Mouse (Mus musculus) adrenal gland (tissue): ENCODE results near the gene Hnrnpa1.

Experiments
- intact Hi-C: fragments of 180-260 bp; cut with DNase I; formaldehyde crosslinking; loops from one replicate; pipeline ENCODE4 v1.15.1; 2025
- long read RNA-seq, 2 experiments: library from polyadenylated mRNA; unstranded; transcript quantifications; one replicate each; pipeline ENCODE4 v2.0.0; 2020; ENCODE audit warnings: borderline replicate concordance in 1 of 2; ENCODE audit not compliant: insufficient replicate concordance in 1 of 2

The Hnrnpa1 gene
- long read RNA-seq, experiment 1, transcript Hnrnpa1-203 (11 exons, 1,283 nt) = minor isoform, 13 of 90 reads
- long read RNA-seq, experiment 1, transcript Hnrnpa1-201 (11 exons, 1,918 nt) = minor isoform, 10 of 90 reads
- long read RNA-seq, experiment 1, transcript Hnrnpa1-202 (10 exons, 1,737 nt) = major isoform, 50 of 90 reads
- long read RNA-seq, experiment 1, partial matches to known transcripts = 10 of 90 reads
- long read RNA-seq, experiment 1, other reads (novel, unspliced or antisense) = 7 of 90 reads
- long read RNA-seq, experiment 2, transcript Hnrnpa1-203 (11 exons, 1,283 nt) = minor isoform, 7 of 68 reads
- long read RNA-seq, experiment 2, transcript Hnrnpa1-202 (10 exons, 1,737 nt) = major isoform, 43 of 68 reads
- long read RNA-seq, experiment 2, transcript Hnrnpa1-201 (11 exons, 1,918 nt) = minor isoform, 6 of 68 reads
- long read RNA-seq, experiment 2, partial matches to known transcripts = 4 of 68 reads
- long read RNA-seq, experiment 2, other reads (novel, unspliced or antisense) = 8 of 68 reads

DNA sequence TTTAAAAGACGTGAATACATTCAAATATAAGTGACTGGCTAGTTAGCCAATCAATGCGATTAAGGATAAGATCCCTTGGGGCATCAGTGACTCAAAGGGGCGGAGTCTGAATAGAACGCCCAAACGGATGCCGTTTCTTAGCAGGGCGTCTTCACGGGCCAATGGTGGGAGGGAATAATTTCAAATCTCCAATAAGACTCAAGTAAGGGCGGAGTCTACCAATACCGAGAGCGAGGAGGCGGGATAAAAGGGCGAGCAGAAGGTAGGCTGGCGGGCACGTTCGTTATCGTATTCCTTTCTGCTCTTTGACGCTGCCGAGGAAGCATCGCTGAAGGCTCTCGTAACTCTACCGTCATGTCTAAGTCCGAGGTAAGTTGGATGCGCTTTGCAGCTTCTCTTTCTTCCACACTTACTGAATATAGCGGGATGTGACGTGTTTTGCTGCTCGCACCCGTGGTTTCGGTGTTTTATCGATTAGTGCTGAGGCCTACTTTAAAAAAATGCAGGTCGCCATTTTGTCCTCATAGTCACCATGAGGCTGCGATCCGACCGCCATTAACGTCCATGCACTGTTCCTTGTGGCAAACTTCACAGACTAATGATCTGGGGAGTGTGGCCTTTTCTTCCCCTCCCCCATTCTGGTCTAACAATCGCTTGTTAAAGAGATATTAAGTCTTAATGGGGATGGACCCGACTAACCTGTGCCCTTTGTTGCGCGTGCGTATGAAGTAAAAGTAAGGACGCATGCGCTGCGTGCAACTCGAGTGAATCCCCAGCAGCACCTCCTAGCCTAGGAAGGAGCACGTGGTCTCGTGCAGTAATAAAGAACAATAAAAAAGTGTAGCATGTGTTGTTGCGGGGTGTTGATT is at the start of gene Hnrnpa1:
Gene Hnrnpa1, plus strand, starts transcription at position 273 of the 869 bp plus-strand sequence.
- intact Hi-C loops = no loop called here

DNA sequence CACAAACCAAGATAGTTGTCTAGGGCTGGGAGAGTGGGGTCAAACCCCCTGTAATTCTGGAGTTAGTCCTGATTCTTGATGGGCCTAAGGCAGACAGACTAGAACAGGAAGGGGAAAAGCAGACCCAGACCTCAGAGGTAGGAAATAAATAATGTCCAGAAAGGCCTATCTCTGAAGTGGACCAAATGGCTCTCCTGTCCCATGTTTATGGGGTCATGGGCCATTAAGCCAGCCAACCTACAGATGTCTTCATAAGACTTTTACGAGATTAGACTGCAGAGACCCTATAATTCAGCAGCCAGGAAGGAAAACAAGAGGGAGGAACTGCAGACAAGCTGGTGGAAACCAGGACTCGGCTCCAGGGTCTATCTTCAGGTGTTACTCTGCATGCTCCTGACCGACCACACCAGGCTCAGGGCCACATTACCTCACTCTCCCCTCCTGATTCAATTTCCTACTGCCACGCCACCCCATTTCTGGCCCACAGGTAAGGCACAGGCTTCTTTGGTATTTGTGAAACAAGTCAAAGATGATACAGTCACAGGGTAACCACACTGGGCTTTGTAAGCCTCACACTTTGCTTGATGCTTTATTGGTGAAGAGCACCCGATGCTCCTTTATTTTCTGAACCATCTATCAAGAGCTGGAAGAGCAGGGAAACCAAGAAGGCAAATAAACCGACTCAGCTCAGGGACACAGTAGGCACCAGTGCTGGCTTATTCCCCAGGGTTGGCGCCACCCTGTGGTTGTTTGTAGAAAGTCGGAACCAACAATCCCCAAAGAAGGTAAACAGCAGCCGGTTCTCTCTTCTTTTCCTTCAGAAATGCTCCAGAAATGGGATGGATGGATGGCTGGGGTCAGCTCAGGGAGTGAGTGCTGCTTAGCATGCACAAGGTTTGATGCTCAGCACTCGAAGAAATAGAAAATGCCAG is 49.4 kb upstream of the Hnrnpa1 start:
- intact Hi-C loops = no loop called here

DNA sequence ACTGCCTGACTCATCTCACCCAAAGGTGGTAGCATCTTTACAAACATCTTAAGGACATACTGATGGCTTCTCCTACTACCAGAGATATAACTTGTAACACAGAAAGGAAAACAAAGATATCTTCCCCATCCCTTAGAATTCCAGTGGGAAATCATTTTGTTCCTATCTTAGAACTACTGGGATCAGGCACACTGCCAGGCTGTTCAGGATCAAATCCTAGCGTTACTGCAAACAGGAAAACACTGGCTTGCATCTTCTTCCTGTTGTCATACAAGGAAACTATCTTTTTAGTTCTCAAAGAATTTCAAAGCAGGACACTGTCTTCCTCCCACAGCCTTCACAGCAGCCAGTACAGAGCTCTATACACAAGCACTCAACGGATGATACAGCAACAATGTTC is 46.6 kb upstream of the Hnrnpa1 start:
- intact Hi-C loops = no loop called here

DNA sequence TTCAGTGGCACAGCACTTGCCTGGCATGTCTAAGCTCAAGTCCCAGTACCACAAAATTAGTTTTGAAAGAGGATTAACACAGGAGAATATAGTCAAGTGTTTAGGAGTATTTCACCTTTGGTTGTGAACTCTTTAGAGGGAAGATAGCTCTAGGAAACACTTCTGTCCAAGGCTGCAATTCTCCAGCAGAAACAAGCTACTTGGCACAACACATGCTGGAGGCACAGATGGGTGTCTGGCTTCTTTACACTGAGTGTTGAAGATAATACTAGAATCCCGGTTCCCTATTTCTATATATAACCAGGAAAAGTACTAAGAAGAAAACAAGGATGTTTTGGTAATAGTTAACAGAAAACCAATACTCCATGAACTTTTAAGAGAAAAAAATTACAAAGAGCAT is 43.4 kb upstream of the Hnrnpa1 start:
- intact Hi-C loops = no loop called here

DNA sequence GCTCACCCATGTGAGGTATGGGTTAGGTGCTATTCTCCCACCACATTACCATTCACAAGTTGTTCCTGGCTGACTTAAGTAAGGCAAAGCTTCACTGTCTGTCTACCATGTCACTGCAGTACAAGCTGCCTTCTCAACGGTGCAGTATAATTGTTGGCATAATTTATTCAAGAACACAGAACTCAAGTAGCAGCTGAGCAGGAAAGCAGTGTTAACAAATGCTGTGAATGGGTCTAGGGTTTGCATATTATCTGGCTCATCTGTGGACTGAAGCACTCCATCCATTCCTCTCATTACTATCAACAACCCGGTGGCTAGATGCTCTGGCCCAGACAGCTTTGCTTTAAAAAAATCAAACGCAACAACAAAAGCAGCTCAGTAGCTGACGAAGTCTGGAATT is 42.4 kb upstream of the Hnrnpa1 start:
- intact Hi-C loops = no loop called here

DNA sequence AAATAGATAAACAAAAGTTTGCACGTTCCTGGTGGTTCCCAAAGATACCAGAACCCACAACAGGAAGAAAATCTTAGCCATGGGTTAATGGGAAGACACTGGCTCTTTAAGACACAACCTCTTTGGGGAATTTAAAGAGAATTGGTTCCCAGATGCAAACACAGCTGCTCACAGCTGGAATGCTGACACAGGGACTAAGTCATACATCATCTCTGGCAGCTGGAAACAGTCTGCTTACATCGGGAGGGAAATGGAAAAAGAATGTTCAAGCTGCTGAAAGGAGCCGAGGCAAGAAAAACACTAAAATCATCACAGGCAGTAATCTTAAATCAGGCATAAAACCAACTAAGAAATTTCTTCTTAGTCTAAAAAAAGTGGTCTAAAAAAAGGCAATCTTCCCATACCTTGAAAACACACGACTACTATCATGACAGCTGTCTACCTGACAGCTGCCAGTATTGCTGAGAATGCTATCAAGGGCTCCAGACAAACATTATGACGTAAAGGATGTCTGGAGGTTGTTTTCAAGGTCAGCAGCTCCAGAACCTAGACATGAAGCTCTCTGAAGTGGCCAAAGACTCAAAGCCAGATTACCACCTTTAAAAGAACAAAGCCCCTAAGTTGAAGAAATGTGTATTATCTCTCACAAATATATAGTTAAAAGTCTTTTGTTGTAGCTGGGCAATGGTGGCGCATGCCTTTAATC is 38.0 kb upstream of the Hnrnpa1 start:
- intact Hi-C loops = no loop called here

DNA sequence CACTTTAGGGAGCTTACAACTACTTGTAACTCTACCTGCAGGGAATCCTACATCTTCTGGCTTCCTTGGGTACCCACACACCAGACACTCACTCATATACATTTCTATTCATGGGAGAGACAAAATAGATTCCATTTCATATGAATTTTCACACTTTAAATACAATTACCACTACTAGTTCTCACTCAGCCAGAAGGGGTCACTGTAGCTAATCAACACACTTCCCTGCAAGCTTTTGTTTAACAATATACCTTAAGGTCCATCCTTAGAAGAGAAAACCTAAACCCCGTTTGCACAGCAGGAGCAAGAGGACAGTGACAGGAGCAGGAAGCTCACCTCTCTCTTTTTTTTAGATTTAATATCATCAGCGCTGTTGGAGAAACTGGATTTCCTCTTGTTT is 35.1 kb upstream of the Hnrnpa1 start:
- intact Hi-C loops = no loop called here

DNA sequence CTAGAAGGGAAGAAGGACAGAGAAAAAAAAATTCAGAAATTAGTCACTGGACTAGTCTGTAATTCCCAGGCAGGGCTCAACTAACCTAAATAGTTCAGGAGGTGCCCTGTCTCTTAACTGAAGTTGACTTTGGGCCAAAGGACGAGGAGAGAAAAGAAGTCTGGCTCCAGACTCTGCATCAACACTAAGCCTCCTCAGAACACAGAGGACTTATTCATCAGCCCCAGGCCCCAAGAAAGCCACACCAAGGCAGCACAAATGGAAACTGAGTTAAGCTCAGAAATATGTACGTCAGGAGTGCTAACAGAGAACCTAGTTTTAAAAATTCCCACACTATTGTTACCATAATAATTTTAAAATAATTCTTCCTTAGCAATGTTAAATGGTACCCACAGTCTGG is 26.1 kb upstream of the Hnrnpa1 start:
- intact Hi-C loops = no loop called here

DNA sequence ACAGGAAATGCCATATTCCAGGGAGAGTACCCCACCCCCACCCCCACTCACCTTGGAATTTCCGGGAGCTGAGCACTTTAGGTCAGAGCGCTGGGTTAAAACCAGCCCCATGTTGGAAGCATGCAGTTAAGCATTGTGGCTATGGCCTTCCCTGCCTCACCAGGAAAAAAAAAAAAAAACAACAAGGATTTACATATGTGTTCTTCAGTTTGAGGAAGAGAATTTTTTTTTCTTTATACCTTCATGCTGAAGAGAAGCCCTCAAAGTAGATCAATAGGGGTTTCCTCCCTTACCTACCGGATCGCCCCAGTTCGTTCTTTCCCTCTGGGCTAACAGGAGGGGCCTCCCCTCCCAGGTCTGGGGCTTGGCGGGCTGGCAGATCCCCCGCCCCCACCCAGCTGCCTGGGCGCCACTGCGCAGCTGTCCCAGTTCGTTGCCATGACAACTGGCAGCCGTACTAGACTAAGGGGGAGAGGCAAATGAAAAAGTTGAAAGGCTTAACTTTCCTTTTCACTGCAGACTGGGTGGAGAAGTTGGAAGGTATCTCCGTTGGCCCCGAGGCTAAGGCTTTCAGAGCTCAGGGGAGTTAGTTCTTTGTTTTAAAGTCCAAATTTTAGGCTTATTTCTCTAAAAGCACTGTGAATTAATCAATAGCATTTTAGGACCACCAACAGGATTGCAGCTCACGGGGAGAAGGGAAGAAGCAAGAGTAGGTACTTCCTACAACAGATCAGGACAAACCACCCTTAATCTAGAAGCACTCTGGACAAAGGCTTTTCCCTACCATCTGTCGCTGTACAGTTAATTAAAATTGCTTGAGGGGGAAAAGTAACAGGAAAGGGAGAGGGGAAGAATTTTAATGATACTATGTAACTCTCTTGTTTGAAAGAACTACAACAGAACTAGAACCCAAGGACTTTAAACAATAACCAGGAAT is 25.0 kb upstream of the Hnrnpa1 start:
- intact Hi-C loops = no loop called here

DNA sequence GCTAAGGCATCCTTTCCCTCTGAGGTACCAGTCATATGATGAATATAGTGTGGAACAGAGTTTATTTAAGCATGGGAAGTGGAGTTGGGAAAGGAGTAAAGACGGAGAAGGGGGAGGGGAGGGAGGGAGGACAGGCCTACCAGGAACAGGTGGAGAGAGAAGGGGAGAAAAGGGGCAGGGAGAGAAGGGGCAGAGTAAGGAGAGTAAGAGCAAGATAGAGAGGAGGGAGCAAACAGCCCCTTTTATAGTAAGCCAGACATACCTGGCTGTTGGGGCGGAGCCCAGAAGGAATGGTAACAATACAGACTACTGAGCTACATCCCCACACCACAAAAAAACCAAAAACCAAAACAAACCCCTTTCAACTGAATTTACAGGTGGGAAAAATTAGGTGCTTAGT is 24.2 kb upstream of the Hnrnpa1 start:
- intact Hi-C loops = no loop called here

DNA sequence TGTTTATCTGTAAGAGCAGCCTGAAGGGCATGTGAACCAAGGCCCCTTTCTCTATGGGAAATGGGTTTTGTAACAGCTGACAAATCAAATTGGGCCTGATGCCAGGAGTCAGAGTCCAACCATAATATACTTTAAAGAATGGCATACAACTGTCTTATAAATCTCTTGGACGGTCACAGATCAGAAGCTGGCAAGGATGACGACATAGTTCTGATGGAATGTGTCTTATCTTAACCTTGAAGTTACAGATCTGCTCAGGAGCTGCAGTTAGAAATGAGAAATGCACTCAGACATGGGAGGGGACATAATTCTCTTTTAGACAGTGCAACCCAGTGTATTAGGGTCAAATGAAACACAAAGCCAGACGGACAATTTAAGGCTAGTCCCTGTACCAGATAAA is 19.4 kb upstream of the Hnrnpa1 start:
- intact Hi-C loops = no loop called here

DNA sequence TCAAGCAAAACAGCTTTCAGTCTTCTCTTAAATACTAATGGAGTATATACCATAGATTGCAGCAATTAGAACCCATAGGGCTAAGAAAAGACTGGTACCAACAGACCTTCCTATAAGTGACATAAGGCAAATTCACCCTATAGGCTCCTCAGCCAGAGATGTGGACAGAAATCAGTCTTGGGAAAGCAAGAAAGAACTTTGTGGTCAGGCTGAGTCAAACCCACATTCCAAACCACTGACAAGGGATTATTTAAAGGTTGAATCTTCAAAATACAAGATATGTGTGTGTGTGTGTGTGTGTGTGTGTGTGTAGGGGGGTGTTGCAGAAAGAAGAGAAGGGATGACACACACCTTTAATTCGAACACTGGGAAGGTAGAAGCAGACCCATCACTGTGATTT is 18.8 kb upstream of the Hnrnpa1 start:
- intact Hi-C loops = no loop called here

DNA sequence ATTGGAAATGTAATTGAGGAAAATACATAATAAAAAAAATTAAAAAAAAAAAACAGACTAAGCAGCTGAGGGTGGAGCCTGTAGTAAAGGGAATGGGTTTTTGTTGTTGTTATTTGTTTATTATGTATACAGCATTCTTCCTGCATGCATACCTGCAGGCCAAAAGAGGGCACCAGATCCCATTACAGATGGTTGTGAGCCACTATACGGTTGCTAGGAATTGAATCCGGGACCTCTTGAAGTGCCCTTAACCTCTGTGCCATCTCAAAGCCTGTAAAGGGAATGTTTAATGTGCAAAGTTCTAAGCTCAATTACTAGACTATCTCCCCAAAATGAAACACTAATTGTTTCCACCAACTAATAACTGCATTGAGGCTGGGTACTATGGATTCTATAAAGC is 16.1 kb upstream of the Hnrnpa1 start:
- intact Hi-C loops = no loop called here

DNA sequence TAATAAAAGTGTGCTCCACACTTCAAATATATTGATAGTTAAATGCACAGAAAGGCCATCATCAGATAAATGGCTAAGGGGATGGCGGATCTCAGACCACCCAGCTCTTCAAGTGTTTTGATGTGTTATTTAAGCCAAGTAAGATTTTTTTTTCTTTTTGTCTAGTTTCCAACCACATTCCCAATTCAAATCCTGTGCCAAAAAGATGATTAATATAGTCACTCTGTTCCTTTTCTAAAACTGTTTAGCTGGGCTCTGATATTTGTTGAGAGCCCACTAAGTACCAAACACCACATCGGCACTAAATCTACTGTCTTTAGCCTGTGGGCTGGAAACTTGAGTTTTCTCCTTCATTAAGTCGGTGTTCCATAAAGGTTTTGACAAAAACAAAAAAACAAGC is 13.2 kb upstream of the Hnrnpa1 start:
- intact Hi-C loops = no loop called here

DNA sequence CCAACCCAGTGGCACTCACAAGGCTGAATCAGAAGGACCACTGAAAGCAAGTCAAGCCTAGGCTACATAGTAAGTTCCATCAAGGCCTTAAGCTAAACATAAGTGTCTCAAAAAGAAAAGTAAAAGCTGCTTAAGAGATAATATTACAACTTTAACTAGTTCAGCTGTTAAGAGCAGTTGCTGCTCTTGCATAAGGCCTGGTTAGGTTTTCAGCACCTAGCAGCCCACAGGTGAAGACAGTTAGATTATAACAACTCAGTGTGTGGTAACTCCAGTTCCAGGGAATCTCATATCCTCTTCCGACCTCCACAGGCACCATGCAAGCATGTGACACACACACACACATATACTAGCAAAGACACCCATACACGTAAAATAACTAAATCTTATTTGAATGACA is 12.7 kb upstream of the Hnrnpa1 start:
- intact Hi-C loops = no loop called here

DNA sequence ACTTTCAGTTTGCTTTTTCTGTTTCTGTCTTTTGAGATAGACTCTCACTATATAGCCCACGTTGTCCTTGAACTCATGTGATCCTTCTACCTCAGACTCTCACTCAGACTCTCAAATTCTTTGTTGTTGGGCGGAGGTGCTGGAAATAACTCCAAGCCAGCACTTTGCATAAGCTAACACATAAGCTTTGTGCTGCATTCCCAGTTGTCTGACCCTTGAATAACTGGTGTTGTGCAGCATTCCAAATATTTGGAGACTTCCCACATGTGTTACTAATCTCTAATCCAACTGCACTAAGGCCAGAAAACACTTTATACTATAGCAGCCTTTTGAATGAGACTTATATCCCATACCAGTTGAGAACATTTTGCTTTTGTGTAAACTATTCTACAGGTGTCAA is 11.3 kb upstream of the Hnrnpa1 start:
- intact Hi-C loops = no loop called here

DNA sequence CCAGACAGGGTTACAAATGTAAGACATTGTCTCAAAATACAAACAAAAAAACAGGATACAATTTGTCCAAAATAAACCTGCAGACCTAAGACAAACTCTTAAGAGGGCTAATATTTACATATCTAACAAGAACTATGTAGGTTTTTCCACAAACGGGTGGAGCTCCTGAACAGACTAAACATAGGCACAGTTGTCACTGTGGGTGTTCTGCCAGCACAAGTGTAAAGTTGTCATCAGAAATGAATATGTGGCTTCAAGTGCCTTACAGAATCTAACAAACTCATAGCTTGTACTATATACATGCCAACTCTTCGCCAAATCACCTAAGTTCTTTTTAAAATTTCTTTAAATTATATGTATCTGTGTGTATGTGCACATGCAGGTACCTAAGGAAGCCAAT is 7.1 kb upstream of the Hnrnpa1 start:
- intact Hi-C loops = no loop called here

DNA sequence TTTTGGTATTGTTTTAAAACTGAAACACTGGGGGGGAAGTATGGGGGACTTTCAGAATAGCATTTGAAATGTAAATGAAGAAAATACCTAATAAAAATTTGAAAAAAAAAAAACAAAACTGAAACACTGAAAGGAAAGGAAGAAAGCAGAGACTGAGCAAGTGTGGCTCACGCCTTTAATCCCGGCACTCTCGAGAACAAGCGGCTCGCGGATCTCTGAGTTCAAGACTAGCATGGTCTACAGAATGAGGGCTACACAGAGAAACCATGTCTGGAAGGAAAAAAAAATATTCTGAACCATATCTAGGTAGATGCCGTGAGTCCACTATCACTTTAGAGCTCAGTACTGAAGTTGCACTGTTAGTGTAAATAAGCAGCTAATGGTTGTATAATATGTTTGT is 2.9 kb upstream of the Hnrnpa1 start:
- intact Hi-C loops = no loop called here

DNA sequence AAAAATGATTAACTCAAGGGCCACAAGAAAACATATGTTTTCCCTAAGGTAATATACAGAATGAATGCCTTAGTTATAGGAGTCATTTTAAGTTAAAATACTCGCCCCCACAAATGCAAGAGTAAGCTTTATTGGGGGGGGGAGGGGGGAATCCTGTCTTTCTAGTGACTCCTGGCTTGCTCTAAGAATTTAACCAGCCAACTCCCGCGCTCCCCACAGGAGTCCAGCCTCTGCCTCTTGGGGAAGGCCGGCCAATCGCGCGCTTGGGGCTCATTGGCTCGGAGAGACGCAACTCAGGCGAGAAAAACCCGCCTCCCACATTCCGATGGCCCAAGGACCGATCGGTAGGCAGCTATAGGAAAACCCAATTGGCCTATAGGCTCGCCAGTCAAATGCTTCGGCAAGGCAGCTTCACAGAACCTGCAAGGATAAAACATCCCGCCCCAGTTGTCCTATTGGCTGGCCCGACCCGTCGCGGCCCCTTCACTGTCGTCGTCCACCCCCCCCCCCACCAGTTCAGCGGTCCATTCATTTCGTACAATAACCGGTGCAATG is 1.0 kb upstream of the Hnrnpa1 start:
- intact Hi-C loops = no loop called here
